Mouse (Mus musculus): ENCODE results near the gene Capn2. TPM values are rescaled to one million over a fixed set of nuclear protein-coding genes. Genes with fewer than 3 reads are reported as not detected.

The Capn2 gene
- polyA plus RNA-seq, 1 experiment from 2014 or later, result 86.5 TPM

DNA sequence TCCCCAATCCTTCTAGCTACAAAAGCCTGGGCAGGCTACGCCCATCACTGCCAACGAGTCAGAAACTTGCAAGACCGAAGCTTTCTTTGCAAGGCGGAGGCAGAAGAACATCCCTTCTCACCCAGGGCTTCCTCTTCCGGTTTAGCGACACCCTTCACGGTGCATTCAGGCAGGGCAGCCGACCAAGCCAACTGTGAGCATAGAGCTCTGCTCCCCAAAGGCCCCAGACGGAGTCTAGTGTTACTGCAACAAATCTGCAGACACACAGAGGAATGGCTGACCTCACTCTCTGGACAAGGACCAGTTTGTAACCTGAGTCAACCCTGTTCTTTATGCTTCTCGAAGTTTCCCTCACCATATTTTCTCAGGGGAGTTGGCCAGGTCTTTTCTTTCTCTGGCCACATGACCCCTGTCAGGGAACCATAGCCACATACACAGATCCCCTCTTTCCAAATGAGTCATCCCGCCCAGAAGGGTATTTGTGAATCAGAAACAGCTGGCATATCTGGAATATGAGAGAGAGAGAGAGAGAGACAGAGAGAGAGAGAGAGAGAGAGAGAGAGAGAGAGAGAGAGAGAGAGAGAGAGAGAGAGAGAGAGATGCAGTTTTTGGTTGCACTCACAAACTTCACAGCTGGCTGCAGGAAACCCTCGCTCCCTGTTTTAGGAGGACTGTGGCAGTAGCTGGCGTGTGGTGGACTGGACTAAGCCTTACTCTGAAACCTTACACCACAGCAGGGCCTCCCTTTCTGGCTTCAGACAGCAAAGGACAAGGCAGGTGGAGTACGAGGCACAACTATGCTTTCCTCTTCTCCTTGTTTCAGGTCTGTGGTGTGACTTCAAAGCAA lies 2.9 kb upstream of the Capn2 start:
- Histone ChIP-seq H3K27ac (peak overlapping the region; percentile 77), H3K9me3 (replicated peaks) (no peaks in the 10 kb centered on the region), H3K27me3 (ENCODE audit: low read depth, poor library complexity, severe bottlenecking) (peaks cover 11% of the 10 kb centered on the region), H3K4me3 (peak overlapping the region; percentile 1; the same call in 1 of the 2 replicates), H3K36me3 (no peaks in the 10 kb centered on the region), H3K4me1 (peaks cover 56% of the 10 kb centered on the region)
- peak; percentile 56 for DNase-seq (ENCODE audit: low spot score)
- 22% methylated on average over 14 of the region's 14 CpGs for WGBS

GRCm38 (mm10) chr1:182519341-182519740 lies 1.9 kb upstream of the Capn2 start:
- H3K27me3 ChIP-seq (ENCODE audit: low read depth, poor library complexity, severe bottlenecking), result peaks cover 11% of the 10 kb centered on the region
- H3K9me3 ChIP-seq (replicated peaks), result no peaks in the 10 kb centered on the region
- WGBS, result 73% methylated on average over 5 of the region's 5 CpGs
- H3K36me3 ChIP-seq, result 0 out of 2 replicates have a peak, but pooled peaks cover 3% of the 10 kb centered on the region
- no peak for DNase-seq (ENCODE audit: low spot score)
- H3K4me3 ChIP-seq, result no peak overlapping the region
- H3K27ac ChIP-seq, result peak overlapping the region; percentile 77; the same call in 1 of the 2 replicates
- peaks cover 56% of the 10 kb centered on the region for H3K4me1 ChIP-seq

DNA sequence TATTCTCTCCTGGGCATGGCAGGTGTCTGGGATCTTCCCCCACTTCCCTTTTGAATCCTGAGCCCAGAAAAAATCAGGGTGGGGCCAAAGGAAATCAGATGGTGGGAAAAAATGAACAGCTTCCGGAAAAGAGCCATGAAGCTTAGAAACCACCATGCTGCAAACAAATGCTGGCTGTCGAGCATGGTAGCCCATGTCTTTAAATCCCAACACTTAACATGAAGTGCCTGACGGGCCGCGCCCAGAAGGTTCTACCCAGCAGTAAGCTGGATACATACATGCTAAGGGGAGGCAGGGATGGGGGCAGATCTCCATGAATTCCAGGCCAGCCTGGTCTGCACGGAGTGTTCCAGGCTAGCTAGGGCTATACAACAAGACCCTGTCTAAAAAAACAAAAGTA lies 1.4 kb upstream of the Capn2 start:
- Histone ChIP-seq H3K27me3 (ENCODE audit: low read depth, poor library complexity, severe bottlenecking) (peaks cover 11% of the 10 kb centered on the region), H3K36me3 (0 out of 2 replicates have a peak, but pooled peaks cover 3% of the 10 kb centered on the region), H3K9me3 (replicated peaks) (no peaks in the 10 kb centered on the region), H3K4me1 (peaks cover 56% of the 10 kb centered on the region), H3K4me3 (no peak overlapping the region), H3K27ac (no peak overlapping the region)
- no peak for DNase-seq (ENCODE audit: low spot score)
- WGBS, result 91% methylated on average over 6 of the region's 6 CpGs

- WGBS, result 59% methylated on average over 10 of the region's 10 CpGs
- Histone ChIP-seq H3K4me1 (peaks cover 56% of the 10 kb centered on the region), H3K27ac (no peak overlapping the region), H3K36me3 (peaks cover 6% of the 10 kb centered on the region; the same call in 1 of the 2 replicates), H3K27me3 (ENCODE audit: low read depth, poor library complexity, severe bottlenecking) (peaks cover 11% of the 10 kb centered on the region), H3K4me3 (0 out of 2 replicates have a peak overlapping the region, but pooled peaks have one; percentile 89), H3K9me3 (replicated peaks) (no peaks in the 10 kb centered on the region)
- DNase-seq (ENCODE audit: low spot score), result no peak
These were observed 804 bp upstream of the Capn2 start for GRCm38 (mm10) chr1:182518143-182518680.

DNA sequence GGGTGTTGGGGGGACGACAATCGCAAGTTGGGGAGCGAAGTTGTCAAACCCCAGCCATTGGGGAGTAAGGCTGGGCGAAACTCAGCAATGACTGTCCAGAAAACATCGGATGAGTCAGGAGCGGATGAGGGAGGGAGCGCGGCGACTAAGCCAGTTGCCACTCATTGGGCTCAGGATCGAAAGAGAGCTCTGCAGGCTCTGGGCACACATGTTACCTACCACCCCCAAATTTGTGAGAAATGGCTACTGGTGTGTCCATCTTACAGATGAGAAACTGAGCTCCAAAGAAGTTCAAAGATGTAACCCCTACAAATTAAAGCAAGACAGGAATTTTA lies 236 bp upstream of the Capn2 start:
- no peaks in the 10 kb centered on the region for H3K9me3 ChIP-seq (replicated peaks)
- DNase-seq (ENCODE audit: low spot score), result no peak
- peaks cover 56% of the 10 kb centered on the region for H3K4me1 ChIP-seq
- H3K36me3 ChIP-seq, result peaks cover 10% of the 10 kb centered on the region
- peak overlapping the region; percentile 89 for H3K4me3 ChIP-seq
- peaks cover 11% of the 10 kb centered on the region for H3K27me3 ChIP-seq (ENCODE audit: low read depth, poor library complexity, severe bottlenecking)
- WGBS, result under 1% methylated on average over 10 of the region's 10 CpGs
- H3K27ac ChIP-seq, result peak overlapping the region; percentile 96

GRCm38 (mm10) chr1:182514803-182515590 lies 2.4 kb downstream of the Capn2 start:
- H3K4me3 ChIP-seq, result no peak overlapping the region
- peaks cover 36% of the 10 kb centered on the region for H3K36me3 ChIP-seq
- WGBS, result 93% methylated on average over 10 of the region's 10 CpGs
- no peak overlapping the region for H3K27ac ChIP-seq
- no peak for DNase-seq (ENCODE audit: low spot score)
- peaks cover 40% of the 10 kb centered on the region for H3K4me1 ChIP-seq
- H3K27me3 ChIP-seq (ENCODE audit: low read depth, poor library complexity, severe bottlenecking), result peaks cover 11% of the 10 kb centered on the region
- no peaks in the 10 kb centered on the region for H3K9me3 ChIP-seq (replicated peaks)

DNA sequence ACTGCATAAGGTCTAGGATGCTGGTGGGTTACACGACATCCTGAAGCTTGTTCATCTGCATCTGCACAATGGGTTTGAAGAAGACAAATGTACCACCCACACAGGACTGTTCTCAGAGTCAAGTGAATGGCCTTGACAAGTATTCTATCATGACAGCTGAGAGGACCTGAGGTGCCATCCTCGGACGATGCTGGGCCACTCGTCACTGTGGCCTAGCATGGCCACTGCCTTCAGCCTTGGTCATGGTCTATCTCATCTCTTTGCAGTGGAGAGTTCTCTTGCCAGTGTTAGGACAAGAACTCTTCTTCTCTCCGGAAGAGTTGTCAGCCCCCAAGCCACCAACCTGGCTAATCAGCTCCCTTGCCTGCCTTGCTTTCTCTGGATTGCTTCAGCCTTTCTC lies 3.7 kb downstream of the Capn2 start:
- Histone ChIP-seq H3K27ac (no peak overlapping the region), H3K9me3 (replicated peaks) (no peaks in the 10 kb centered on the region), H3K4me3 (no peak overlapping the region), H3K4me1 (peaks cover 28% of the 10 kb centered on the region), H3K27me3 (ENCODE audit: low read depth, poor library complexity, severe bottlenecking) (peaks cover 8% of the 10 kb centered on the region), H3K36me3 (peaks cover 49% of the 10 kb centered on the region)
- WGBS, result 83% methylated on average over 5 of the region's 5 CpGs
- DNase-seq (ENCODE audit: low spot score), result no peak

GRCm38 (mm10) chr1:182512901-182513410 lies 4.5 kb downstream of the Capn2 start:
- H3K4me1 ChIP-seq, result peaks cover 23% of the 10 kb centered on the region
- no peak overlapping the region for H3K4me3 ChIP-seq
- no peaks in the 10 kb centered on the region for H3K9me3 ChIP-seq (replicated peaks)
- H3K27ac ChIP-seq, result no peak overlapping the region
- H3K36me3 ChIP-seq, result peaks cover 52% of the 10 kb centered on the region
- no peak for DNase-seq (ENCODE audit: low spot score)
- 90% methylated on average over 5 of the region's 5 CpGs for WGBS
- H3K27me3 ChIP-seq (ENCODE audit: low read depth, poor library complexity, severe bottlenecking), result peaks cover under 1% of the 10 kb centered on the region; the same call in 1 of the 2 replicates

DNA sequence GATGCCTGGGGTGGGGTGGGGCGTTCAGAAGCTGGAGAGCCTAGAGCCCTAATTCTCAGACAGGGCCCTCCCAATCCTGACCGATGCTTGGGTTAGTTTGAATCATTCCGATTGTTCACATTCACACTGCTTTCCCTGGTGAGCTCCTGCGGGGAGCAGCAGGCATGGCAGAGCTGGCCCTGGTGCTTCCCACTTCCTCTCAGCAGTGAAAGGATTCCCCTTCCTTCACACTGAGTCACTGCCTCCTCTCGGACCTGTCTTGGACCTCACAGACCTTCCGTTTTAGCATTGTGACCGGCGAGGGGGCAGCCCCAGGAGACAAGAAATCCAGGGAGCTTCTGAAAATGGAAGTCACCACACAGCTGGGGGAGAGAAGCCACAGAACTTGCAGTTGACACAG lies 5.6 kb downstream of the Capn2 start:
- WGBS, result 83% methylated on average over 8 of the region's 8 CpGs
- H3K27ac ChIP-seq, result no peak overlapping the region
- H3K4me3 ChIP-seq, result no peak overlapping the region
- H3K27me3 ChIP-seq (ENCODE audit: low read depth, poor library complexity, severe bottlenecking), result no peaks in the 10 kb centered on the region
- H3K36me3 ChIP-seq, result peaks cover 56% of the 10 kb centered on the region
- DNase-seq (ENCODE audit: low spot score), result no peak
- H3K4me1 ChIP-seq, result peaks cover 12% of the 10 kb centered on the region
- H3K9me3 ChIP-seq (replicated peaks), result no peaks in the 10 kb centered on the region

DNA sequence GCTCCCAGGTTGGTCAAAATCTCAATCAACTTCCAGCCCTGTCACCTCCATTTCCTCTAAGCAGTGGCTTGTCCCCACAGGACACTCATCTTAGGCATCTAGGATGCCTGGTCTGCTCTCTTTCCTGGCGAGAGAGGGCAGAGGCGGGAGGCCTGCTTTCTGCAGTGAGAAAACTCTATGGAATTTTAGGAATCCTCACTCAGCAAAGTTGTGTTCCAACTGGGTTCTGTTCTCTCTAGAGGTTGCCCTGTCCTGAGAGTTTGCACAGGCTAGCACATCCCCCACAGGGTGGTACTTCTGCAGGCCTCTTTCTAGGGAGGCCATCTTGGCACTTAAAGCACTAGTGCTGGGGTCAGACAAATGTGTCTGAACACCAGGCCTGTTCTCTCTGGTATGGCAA lies 6.3 kb downstream of the Capn2 start:
- no peak overlapping the region for H3K27ac ChIP-seq
- no peaks in the 10 kb centered on the region for H3K9me3 ChIP-seq (replicated peaks)
- H3K4me1 ChIP-seq, result peaks cover 5% of the 10 kb centered on the region; the same call in 1 of the 2 replicates
- no peaks in the 10 kb centered on the region for H3K27me3 ChIP-seq (ENCODE audit: low read depth, poor library complexity, severe bottlenecking)
- no peak overlapping the region for H3K4me3 ChIP-seq
- 78% methylated on average over 2 of the region's 2 CpGs for WGBS
- DNase-seq (ENCODE audit: low spot score), result no peak
- H3K36me3 ChIP-seq, result peaks cover 62% of the 10 kb centered on the region

GRCm38 (mm10) chr1:182509110-182509797 lies 8.2 kb downstream of the Capn2 start:
- Histone ChIP-seq H3K27me3 (ENCODE audit: low read depth, poor library complexity, severe bottlenecking) (no peaks in the 10 kb centered on the region), H3K36me3 (peaks cover 75% of the 10 kb centered on the region), H3K9me3 (replicated peaks) (no peaks in the 10 kb centered on the region), H3K4me1 (peaks cover 5% of the 10 kb centered on the region), H3K27ac (no peak overlapping the region), H3K4me3 (no peak overlapping the region)
- 74% methylated on average over 10 of the region's 10 CpGs for WGBS
- no peak for DNase-seq (ENCODE audit: low spot score)

DNA sequence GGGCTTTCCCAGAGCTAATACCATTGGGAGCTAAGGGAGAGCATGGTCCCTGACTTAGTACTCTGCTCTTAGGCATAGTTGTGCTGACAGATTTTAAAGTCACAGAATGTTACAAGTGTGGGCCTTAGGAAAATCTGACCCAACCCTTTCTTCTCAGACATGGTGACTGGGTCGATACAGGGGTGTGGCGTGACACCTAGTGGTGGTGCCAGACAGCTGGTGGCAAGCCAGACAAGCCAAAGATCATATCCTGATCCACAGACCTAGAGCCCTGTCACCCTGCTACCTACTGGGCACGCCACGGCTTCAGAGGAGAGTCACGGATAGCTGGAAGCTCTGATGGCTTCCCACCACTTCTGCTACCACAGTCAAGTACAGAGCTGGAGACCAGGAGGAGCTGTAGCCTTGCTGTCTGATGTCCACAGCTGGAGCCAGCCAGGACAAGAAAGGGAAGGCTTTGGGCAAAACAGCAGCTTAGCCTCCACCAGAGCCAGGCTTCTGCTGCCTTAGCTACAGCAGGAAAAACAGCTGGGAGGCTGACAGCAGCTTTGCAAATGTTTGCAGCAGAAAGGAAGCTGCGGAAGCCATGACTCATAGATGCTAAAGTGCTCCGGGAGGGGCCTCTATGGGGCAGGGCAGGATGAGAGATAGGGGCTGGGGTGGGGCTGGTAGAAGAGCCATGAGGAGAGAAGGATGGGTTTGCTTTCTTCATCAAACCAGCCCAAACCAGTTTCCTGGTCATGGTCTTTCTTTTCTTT lies 11.0 kb downstream of the Capn2 start:
- Histone ChIP-seq H3K27me3 (ENCODE audit: low read depth, poor library complexity, severe bottlenecking) (no peaks in the 10 kb centered on the region), H3K36me3 (peaks cover 67% of the 10 kb centered on the region), H3K4me3 (no peak overlapping the region), H3K9me3 (replicated peaks) (no peaks in the 10 kb centered on the region), H3K4me1 (peaks cover 13% of the 10 kb centered on the region), H3K27ac (no peak overlapping the region)
- WGBS, result 55% methylated on average over 7 of the region's 7 CpGs
- DNase-seq (ENCODE audit: low spot score), result no peak
